Mouse (Mus musculus) WW6 (cell line): ENCODE data around the gene Dexi.

Source experiments
- DNase-seq: peaks from one replicate; pipeline ENCODE4 v3.0.0-alpha.2; 2013; ENCODE audit warnings: low read depth, low spot score

The Dexi gene

DNA sequence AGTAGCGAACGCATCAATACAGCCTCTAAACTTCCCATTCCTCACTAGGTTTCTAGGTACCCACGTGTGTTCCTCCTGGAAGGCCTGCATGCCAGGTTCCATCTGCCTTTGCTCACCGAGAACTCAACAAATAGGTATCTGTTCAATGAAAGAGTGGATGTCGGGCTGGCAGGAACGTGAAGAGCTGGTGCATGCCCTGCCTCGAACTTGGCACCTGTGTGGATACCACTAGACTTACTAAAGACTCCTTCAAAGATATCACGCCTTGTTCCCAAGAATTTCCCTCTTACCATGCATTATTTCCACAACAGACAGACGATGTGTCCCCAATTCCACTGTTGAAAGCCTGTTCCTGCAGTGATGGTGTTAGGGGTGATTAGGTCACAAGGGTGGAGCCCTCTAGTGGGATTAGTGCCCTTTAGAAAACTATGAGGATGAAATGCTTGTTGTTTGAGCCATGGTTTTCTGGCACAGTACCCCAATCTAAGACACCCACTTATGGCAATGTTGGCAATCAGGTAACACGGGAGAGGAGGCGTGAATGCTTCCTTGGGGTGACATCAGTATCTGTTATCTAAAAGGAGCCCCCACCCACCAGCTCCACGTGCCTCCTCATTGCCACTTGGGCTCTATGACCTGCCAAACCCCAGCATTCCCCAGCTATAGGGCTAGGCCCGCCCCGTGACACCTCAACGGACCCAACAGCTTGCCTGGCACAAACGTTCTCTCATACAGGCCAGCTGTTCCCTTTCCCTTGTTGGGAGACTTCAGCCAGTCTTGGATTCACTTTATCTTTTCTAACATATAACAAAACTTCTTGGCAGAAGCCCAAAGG is 1.9 kb downstream of the Dexi start:
- no peak for DNase-seq

DNA sequence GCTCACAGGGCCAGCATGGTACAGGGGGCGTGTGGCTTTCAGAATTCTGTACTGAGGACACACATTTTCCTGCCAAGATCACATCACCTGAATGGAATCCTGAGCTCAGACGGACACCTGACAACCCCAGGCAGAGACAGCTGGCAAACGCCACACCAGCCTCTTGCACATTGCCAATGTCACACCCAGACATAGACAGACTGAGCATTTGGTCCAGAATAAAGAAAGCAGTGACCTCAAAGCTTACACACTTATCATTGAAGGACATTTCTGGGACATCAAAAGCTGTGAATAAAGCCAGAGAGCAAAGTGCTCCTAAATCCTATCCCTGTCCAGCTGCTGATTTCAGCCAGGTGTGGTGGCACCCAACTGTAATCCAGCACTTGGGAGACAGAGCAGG is 5.9 kb downstream of the Dexi start:
- DNase-seq: no peak

DNA sequence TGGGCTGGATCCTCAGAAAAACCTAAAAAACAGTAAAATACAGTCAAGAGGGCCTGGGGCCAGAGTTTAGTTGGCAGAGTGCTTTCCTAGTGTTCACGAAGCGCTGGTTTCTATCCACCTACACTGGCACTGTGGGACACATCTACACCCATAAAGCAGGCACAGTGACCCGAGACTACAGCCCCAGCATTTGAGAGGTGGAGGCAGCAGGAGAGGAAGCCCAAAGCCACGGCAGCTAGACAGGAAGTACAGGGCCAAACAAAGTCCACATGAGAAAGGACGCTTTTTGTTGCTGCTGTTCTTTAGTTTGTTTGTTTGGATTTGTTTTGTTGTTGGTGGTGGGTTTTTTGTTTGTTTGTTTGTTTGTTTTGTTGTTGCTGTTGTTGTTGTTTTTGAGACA is 6.5 kb downstream of the Dexi start:
- no peak for DNase-seq

DNA sequence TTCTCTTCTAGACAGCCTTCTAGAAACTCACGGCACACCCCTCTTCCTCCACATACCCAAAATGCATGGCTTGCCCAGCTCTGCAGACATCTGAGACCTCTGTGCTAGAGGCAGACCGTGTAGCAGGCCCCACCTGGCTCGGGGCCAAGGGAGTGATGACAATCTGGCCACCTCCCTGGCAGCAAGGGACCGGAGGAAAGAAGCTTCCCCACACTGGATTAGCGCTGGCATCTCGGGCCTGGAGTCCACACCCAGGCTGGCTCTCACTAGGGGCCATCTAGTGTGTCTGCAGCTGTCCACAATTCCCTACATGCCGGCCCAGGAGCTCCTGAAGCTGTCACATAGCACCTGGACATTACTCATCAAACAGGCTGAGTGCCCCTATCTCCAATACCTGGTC is 8.3 kb downstream of the Dexi start:
- no peak for DNase-seq

DNA sequence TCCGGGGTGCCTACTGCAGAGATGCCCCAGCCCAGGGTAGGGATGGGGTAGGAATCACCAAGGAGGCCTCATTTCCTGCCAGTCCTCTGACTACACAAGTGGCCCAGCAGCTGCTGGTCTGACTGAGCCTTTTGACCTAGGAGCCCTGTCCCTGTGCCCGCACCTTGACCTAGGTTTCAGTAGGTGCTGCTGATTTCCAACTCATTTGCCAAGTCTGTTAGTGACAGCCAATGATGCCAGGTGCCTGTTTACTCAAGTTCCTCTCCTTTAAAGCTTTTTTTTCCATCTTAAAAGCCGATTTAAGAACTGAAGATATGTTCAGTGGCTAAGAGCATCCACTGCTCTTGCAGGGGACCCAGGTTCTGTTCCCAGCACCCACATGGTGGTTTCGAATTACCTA is 9.1 kb downstream of the Dexi start:
- no peak for DNase-seq

DNA sequence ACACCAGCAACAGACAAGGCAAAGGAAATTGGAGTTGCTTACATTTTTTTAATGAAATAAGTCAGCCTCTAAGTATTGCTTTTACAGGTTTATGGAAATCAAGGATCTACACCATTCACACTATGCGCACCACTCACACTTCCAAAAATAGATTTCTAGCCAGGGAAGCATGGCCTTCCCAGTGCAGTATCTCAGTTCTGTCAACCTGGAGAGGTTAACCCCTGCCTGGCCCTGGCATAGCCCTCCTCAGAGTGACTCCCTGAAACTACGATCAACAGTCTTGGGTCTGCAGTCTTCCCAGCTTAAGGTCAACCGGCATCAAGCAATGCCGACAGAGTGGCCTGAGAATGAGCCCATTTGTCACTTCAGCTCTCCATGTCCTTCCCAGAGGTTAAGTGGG is 12.7 kb downstream of the Dexi start:
- no peak for DNase-seq

DNA sequence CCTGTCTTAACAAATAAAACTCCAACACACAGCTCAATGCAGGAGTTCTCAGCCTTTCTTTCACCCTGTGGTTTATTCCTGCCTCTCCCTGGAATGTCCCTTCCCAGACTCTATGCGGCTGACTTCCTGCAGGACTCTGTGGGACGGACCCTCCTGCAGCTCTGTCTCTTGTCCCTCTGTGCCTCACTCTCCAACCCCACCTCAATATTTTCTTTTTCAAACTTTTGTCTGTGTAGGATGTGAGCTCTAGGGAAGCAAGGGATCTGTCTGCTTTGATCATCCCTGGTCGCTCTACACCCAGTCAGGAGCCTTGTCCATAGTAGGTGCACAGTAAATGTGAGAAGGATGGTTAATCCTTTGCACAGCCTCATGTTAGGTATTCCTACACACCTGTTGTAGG is 14.5 kb downstream of the Dexi start:
- DNase-seq: no peak

DNA sequence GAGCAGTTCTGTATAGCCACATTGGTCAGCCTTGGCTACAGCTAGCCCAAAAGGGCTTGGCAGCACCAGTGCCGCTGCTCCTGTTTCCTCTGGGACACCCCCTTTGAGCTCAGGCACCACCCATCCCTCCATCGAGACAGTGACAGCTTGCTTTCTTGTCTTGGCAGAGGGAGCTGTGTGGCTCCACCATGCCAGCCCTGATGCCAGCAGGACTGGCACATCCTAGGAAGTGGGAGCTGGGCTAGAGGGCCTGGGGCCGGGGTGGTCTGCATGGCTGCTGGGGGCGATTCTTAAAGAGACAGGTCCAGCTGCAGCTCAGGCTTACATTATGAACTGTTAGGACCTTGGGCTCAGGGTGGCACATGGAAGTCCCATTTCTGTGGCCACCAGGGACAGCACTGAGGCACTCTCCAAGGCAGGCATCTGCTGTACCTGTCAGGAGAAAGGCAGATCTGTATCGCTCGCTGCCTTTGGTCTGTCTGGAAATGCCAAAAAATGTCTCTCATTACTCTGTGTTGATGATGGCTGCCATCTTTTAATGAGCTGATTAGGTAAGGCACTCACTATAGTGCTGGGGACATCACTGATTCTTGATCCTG is 15.7 kb downstream of the Dexi start:
- DNase-seq: no peak

DNA sequence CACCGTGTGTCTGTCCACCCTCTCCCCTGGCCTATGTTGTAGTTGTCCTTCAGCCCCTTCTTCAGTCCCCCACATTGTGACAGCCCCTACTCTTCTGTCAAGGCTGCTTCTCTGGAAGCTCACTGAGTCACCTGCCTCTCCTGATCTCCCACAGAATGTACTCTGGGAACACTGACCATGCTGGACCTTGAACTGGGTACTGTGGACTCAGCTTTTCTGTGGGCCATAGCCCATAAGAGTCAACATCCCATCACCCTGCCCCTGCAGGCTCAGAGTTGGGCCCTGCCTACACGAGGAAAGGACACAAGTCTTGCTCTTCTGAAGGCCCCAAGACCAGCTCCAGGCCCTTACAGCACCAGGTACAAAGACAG is 17.3 kb downstream of the Dexi start:
- DNase-seq: no peak

DNA sequence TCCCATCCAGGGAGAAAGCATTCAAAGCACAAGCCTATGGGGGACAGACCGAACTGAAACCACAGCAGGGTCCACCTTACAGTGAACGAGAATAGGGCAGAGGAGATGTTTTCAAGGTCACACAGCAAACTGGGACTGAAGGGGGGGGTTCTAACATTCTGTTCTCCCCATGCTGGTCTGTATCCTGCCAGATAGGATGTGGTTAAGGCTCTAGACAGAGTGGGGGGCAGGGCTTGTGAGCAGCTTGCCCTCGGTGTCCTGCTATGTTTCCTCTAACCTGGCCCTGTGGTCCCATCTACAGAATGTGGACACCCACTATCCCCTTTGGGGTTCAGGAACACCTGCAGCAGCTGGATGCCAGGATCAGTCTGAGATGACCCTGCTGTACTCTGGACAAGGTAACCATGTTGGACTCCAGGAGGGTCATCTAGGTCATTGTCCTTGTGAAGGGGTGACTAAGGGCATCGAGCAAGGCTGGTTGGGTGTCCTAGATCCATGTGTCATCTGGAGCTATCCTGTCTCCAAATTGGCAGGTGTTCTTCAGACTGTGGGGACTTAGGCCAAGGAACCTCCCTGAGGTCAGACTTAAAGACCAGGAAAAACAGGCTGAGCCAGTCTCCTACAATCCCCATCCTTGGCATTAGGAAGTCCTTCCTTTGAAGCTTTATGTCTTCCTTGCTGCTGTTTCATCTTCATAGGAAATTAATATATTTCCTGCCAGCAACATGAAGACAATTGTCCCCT is 17.8 kb downstream of the Dexi start:
- no peak for DNase-seq

DNA sequence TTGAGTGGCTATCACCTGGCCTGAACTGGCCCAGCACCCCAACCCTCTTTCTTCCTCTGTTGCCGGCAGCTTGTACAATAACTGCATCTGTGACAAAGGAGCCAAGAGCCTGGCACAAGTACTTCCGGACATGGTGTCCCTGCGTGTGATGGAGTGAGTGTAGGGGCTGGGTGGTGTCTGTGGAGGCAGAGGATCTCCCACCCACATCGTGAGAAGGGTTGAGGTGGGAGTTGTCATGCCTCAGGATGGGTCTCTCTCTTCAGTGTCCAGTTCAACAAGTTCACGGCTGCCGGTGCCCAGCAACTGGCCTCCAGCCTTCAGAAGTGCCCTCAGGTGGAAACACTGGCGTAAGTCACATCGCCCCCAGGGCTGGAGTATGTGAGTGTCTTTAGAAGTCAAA is 19.2 kb downstream of the Dexi start:
- no peak for DNase-seq

DNA sequence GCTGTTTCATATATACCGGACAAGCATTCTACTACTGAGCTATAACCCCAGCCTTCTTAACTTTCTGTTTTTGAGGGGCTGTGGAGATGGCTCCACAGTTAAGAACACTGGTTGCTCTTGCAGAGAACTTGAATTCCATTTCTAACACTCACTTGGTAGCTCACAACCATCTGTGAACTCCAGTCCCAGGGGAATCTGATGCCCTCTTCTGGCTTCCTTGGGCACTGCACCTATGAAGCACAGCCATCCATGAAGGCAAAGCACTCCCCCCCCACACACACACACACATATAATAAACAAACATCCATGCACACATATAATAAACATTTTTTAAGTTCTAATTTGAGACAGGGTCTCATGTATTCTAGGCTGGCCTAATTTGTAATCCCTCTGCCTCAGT is 20.0 kb downstream of the Dexi start:
- DNase-seq: no peak

DNA sequence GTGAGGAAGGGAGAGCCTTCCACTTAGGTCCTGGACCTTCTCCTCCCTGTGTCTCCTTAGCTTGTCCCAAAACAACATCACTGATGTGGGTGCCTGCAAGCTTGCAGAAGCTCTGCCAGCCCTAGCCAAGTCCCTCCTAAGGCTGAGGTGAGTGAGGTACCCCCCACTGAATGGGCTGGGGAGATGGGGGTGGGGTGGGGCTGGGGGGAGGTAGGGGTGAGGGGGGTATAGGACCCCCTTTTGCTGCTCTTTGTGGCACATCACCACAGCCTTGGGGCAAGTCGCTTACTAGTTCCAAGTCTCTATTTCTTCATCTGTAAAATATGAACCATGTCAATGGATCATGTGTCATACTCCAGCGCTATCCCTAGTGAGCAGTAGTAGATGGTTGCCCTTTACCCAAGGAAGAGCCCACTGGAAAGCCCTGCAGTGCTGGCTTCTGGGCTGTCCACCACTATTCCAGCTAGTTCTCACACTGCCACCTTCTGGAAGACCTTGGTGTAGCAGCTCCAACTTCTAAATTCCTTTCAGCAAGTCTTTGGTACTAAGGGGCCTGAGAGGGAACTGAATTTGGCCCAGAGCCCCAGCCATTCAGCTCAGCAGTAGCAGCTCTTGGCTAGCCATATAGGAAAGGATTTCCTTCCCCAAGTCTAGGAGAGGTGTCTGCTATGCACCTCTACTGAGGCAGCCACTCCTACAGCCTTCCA is 21.8 kb downstream of the Dexi start:
- DNase-seq: peak; percentile 18

DNA sequence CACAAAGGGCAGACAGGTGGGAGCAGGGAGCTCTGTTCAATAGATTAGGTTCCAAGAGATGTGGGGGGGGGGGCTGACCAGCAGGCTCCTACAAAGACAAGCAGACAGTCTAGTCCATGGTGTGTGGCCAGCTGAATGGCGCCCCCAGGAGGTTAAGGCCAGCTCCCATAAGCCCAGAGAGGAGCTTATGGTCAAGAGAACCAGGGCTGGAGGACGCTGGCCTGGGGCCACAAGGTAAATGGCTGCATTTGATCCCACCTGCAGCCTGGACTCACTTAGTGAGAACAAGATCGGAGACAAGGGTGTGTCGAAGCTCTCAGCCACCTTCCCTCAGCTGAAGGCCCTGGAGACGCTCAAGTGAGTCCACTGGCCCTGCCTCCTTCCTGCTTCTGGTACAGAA is 24.8 kb downstream of the Dexi start:
- no peak for DNase-seq

DNA sequence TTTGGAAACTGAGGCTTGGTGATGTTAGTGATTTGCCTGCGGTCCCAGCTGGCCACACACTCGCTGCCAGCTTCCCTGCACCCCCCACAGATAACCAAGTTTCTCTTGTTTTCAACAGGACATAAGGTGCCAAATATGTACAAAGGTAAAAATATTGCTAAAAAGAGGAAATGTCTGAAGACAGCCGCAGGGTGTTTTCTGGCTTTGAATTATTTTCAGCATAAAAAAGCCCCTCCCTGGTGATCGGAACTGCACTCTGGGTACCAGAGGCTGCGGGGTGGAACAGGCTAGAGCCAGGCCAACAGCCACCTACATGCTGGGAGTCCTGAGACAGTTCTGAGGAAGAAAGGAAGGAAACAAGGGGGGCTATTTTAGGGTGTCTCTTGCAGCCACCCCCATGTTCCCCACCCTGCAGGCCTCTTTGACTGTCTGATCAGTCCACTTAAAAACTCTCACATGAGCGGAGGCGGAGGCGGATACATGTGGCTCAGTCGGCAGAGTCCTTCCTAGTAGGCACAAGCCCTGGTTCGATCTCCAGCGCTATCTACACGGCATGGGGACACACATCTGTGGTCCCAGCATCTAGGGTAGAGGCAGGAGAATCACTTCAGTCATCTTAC is 26.8 kb downstream of the Dexi start:
- DNase-seq: no peak

DNA sequence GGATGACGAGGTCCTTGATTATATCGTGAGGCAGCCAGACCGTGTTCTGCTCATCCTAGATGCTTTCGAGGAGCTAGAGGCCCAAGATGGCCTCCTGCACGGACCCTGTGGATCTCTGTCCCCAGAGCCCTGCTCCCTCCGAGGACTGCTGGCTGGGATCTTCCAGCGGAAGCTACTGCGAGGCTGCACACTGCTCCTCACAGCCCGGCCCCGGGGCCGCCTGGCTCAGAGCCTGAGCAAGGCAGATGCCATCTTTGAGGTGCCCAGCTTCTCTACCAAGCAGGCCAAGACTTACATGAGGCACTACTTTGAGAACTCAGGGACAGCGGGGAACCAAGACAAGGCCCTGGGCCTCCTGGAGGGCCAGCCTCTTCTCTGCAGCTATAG is 31.7 kb downstream of the Dexi start:
- DNase-seq: no peak

DNA sequence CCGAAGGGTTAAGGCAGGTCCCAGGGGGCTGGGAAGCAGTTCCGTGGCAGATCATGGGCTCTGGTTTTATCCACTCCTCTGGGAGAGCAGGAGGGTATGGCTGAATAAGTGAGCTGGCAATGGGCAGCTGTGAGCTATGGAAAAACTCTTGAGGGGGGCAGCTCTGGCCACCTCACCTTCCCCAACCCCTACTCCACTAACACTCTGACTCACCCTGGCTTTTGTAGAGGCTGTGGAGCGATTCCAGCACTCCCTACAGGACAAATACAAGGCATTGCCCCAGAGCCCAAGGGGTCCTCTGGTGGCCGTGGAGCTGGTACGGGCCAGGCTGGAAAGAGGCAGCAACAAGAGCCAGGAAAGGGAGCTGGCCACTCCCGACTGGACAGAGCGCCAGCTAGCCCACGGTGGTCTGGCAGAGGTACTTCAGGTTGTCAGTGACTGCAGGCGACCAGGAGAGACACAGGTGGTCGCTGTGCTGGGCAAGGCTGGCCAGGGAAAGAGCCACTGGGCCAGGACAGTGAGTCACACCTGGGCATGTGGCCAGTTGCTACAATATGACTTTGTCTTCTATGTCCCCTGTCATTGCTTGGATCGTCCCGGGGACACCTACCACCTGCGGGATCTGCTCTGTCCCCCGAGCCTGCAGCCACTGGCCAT is 32.2 kb downstream of the Dexi start:
- DNase-seq: no peak

DNA sequence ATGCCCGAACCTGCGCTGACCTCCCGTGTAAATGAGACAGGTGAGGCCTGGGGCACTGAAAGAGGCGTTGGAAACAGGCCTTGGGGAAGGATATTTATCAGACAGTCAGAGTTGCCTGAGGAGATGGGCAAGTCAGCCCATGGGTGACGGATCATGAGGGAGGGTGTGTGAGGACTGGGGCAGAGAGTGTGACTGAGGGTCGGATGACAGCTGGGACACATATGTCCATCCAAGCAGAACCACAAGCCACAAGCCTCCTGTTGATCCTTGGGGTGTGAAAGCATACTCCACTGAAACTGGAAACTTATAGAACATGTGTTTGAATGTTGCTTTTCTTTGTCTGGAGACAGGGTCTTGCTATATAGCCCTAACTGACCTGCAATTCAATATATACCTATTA is 34.2 kb downstream of the Dexi start:
- no peak for DNase-seq

DNA sequence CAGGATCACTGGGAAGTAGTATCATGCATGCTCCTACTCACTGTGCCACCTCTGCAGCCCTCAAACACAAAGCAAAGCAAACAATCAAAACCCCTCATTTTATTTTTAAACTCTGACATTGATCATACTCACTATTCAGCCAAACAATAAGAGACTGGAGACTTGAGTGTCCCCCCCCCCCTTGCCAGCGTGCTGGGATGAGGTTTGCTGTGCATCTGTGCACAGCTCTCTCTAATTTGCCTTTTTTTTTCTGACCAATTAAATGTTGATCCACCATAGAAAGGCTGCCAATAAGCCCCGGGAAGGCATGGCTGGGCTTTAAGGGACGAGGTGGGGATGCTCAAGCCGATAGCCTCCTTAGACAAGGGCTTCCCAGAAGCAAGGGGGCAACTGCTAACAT is 35.4 kb downstream of the Dexi start:
- no peak for DNase-seq

DNA sequence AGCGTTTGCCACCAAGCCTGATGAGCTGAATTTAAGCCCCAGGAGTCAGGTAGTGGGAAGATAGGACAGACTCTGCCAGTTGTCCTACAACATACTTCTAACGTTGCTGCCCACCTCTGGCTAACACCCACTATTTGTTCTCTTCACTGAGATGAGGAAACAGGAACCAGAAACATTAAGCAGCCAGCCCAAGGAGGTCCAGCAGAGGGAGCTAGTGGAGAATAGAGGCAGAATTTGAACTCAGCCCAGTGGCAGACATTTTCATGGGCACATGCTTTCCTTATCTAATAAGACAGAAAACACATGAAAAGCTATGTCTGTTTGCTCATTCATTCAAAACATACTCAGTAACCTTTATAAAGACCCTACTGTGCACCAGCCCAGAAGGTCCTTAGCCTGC is 39.8 kb downstream of the Dexi start:
- DNase-seq: no peak

DNA sequence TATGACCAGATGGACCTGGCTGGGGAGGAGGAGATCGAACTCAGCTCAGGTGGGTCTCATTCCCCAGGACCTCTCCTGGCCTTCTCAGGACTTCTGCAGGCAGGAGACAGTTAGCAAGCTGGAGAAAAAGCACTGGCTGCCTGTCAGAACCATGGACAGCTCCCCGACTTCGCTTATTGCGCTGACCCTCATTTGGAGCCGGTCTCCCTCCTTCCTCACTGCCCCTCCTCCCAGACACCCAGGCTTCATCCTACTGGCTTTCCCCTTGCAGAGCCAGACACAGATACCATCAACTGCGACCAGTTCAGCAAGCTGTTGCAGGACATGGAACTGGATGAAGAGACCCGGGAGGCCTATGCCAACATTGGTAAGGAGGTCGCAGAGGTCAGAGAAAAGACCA is 41.0 kb downstream of the Dexi start:
- DNase-seq: peak; percentile 33
